Mouse (Mus musculus): Measurements from ENCODE around the gene R3hdm4.

- TF ChIP-seq CTCF (IDR thresholded peaks at IDR 0.05; ENCODE audit: low read depth, low read length) (no peak), POLR2A (IDR thresholded peaks at IDR 0.05; ENCODE audit: borderline replicate concordance, low read depth, low read length) (no peak)
Observed at GRCm38 (mm10) chr10:79874290-79874862, 46.6 kb downstream of the R3hdm4 start, which contains the start of the genes Prtn3 and Plppr3.

All from bone marrow macrophage, adult 2 months (primary cell).